Comparison of ENCODE assay signal across 8 mouse cellular contexts in genomic region chr9:59656635-59657617, GRCm38 (mm10). TPM values are rescaled to one million over a fixed set of nuclear protein-coding genes. Genes with fewer than 3 reads are reported as not detected.
DNase-seq lines count a peak whose midpoint lies in the region; ATAC-seq and TF ChIP-seq lines count a peak whose summit lies in the region.

No protein-coding gene starts in this region.

- WGBS in forebrain, embryonic 16.5 days: under 1% methylated on average over 65 of the region's 65 CpGs
- 1% methylated on average over 65 of the region's 65 CpGs for WGBS in lung, embryonic 15.5 days
- WGBS in thymus, adult 2 months: under 1% methylated on average over 64 of the region's 65 CpGs

- H3K27me3 ChIP-seq in forebrain, embryonic 16.5 days (replicated peaks; ENCODE audit: control insufficient read depth, insufficient read depth, low read length): no peaks in the 10 kb centered on the region
- H3K27me3 ChIP-seq in lung, embryonic 15.5 days: no peaks in the 10 kb centered on the region
- no peaks in the 10 kb centered on the region for H3K27me3 ChIP-seq in thymus, adult 2 months (ENCODE audit: control insufficient read depth, insufficient read depth, low read length)

- no peaks in the 10 kb centered on the region for H3K9me3 ChIP-seq in forebrain, embryonic 16.5 days (ENCODE audit: control insufficient read depth, low read length)
- no peaks in the 10 kb centered on the region for H3K9me3 ChIP-seq in lung, embryonic 15.5 days

- H3K36me3 ChIP-seq in forebrain, embryonic 16.5 days (ENCODE audit: control insufficient read depth, insufficient read depth): 0 out of 2 replicates have a peak, but pooled peaks cover 6% of the 10 kb centered on the region
- H3K36me3 ChIP-seq in lung, embryonic 15.5 days: peaks cover 15% of the 10 kb centered on the region
- no peaks in the 10 kb centered on the region for H3K36me3 ChIP-seq in thymus, adult 2 months (ENCODE audit: control insufficient read depth, insufficient read depth, low read length)

- intact Hi-C loops in heart, postnatal 36 days (cut with DNase I): loop anchor here (2.0 to 5.0 kb wide), 4 partner anchors 38 to 1074 kb away; partner anchors contain the start of genes Arih1, Myo9a, Nptn and Senp8

- peak overlapping the region; percentile 91 for H3K27ac ChIP-seq in brown adipose tissue, adult 24 weeks (replicated peaks; ENCODE audit: low read depth, low read length)
- peak overlapping the region; percentile 94 for H3K27ac ChIP-seq in forebrain, embryonic 16.5 days (ENCODE audit: low read length)
- H3K27ac ChIP-seq in layer of hippocampus, adult 2 months: peak overlapping the region; percentile 99
- H3K27ac ChIP-seq in lung, embryonic 15.5 days: peak overlapping the region; percentile 93
- H3K27ac ChIP-seq in thymus, adult 2 months (ENCODE audit: control insufficient read depth, insufficient read depth, low read length): peak overlapping the region; percentile 48

- H3K9ac ChIP-seq in forebrain, embryonic 16.5 days (replicated peaks; ENCODE audit: low read depth, low read length): peak overlapping the region; percentile 78
- peak overlapping the region; percentile 83 for H3K9ac ChIP-seq in lung, embryonic 15.5 days

- H3K4me1 ChIP-seq in brown adipose tissue, adult 24 weeks (ENCODE audit: control insufficient read depth, insufficient read depth, insufficient read length, low read length): peaks cover 15% of the 10 kb centered on the region
- peaks cover 44% of the 10 kb centered on the region for H3K4me1 ChIP-seq in forebrain, embryonic 16.5 days (replicated peaks; ENCODE audit: control insufficient read depth, insufficient read depth, low read length)
- H3K4me1 ChIP-seq in lung, embryonic 15.5 days: peaks cover 49% of the 10 kb centered on the region
- peaks cover 19% of the 10 kb centered on the region for H3K4me1 ChIP-seq in thymus, adult 2 months (replicated peaks; ENCODE audit: control insufficient read depth, insufficient read depth, low read length)

- TF ChIP-seq POLR2A in thymus, adult 2 months (IDR thresholded peaks at IDR 0.05; ENCODE audit: control insufficient read depth, extremely low read depth, insufficient read depth, low read length, poor library complexity): no peak

- ATAC-seq in forebrain, embryonic 16.5 days: peak; percentile 71
- peak; percentile 44 for ATAC-seq in lung, embryonic 15.5 days (ENCODE audit: borderline replicate concordance, extremely low read depth, low FRiP score, low TSS enrichment)
- ATAC-seq in neutrophil, adult 5-6 weeks (ENCODE audit: extremely low read depth, insufficient number of reproducible peaks, low FRiP score, poor library complexity, severe bottlenecking): peak; percentile 18; the same call in 1 of the 2 replicates

- DNase-seq in ES-CJ7 (ENCODE audit: low read depth, low spot score): peak; percentile 97
- DNase-seq in heart, postnatal 36 days: peak; percentile 71
- peak; percentile 86 to 89 for DNase-seq in layer of hippocampus, adult 2 months (ENCODE audit: low spot score in 2 of 2)
- DNase-seq in thymus, adult 2 months: peak; percentile 80

- H3K4me2 ChIP-seq in forebrain, embryonic 16.5 days (ENCODE audit: low read length): peak overlapping the region; percentile 84
- peak overlapping the region; percentile 60 for H3K4me2 ChIP-seq in lung, embryonic 15.5 days

- H3K4me3 ChIP-seq in brown adipose tissue, adult 24 weeks (ENCODE audit: insufficient read depth, low read depth, low read length): peak overlapping the region; percentile 95
- H3K4me3 ChIP-seq in forebrain, embryonic 16.5 days (replicated peaks; ENCODE audit: low read length): peak overlapping the region; percentile 72
- peak overlapping the region; percentile 99 for H3K4me3 ChIP-seq in layer of hippocampus, adult 2 months
- H3K4me3 ChIP-seq in lung, embryonic 15.5 days: peak overlapping the region; percentile 73
- peak overlapping the region; percentile 65 for H3K4me3 ChIP-seq in thymus, adult 2 months (ENCODE audit: control insufficient read depth, insufficient read depth, low read length)

- peak; percentile 70 for TF ChIP-seq CTCF in layer of hippocampus, adult 2 months (conservative IDR thresholded peaks at IDR 0.05)
- peak; percentile 42; the same call in 1 of the 2 replicates for TF ChIP-seq CTCF in thymus, adult 2 months (IDR thresholded peaks at IDR 0.05; ENCODE audit: borderline replicate concordance, control insufficient read depth, extremely low read depth, insufficient read depth, low read length, poor library complexity)

RNA-seq across cellular contexts. Expression of gene Pkm, which starts 0.8 kb away (rescaled TPM):
- polyA plus RNA-seq in brown adipose tissue, adult 24 weeks (2012; ENCODE audit: insufficient read depth, insufficient read length, missing spikeins): 1,903 and 1,933 TPM in 2 replicates
- polyA plus RNA-seq in forebrain, embryonic 16.5 days (2015; fragmentation: Nextera tagmentation; extraction: Ambion mirVana): 1,186 and 1,222 TPM in 2 replicates
- 1,000 to 10,000 TPM; 1,087 to 1,168 TPM for total RNA-seq in heart, postnatal 36 days (2021)
- total RNA-seq in layer of hippocampus, adult 2 months (2021): 1,000 to 10,000 TPM; 1,301 to 1,421 TPM
- 1,403 and 1,442 TPM in 2 replicates for polyA plus RNA-seq in lung, embryonic 15.5 days (2015; fragmentation: Nextera tagmentation; extraction: Ambion mirVana)
- total RNA-seq in neutrophil, adult 5-6 weeks (2017): 837 and 859 TPM in 2 replicates
- polyA plus RNA-seq in thymus, adult 2 months (2012; rRNA removed): 916 and 1,063 TPM in 2 replicates

RNA-seq across cellular contexts. Expression of gene Gramd2, which starts 23.0 kb away (rescaled TPM):
- 0.58 TPM in 1 of 2 replicates, not detected in the other for polyA plus RNA-seq in brown adipose tissue, adult 24 weeks (2012; ENCODE audit: insufficient read depth, insufficient read length, missing spikeins)
- 3.7 and 5.4 TPM in 2 replicates for polyA plus RNA-seq in forebrain, embryonic 16.5 days (2015; fragmentation: Nextera tagmentation; extraction: Ambion mirVana)
- not detected for total RNA-seq in heart, postnatal 36 days (2021)
- 1 to 10 TPM; 5.7 to 7.5 TPM for total RNA-seq in layer of hippocampus, adult 2 months (2021)
- polyA plus RNA-seq in lung, embryonic 15.5 days (2015; fragmentation: Nextera tagmentation; extraction: Ambion mirVana): 5.4 and 6.2 TPM in 2 replicates
- 0.25 and 0.35 TPM in 2 replicates for total RNA-seq in neutrophil, adult 5-6 weeks (2017)
- polyA plus RNA-seq in thymus, adult 2 months (2012; rRNA removed): 0.69 and 1.00 TPM in 2 replicates

RNA-seq across cellular contexts. Expression of gene Parp6, which starts 39.8 kb away (rescaled TPM):
- 32.8 and 40.1 TPM in 2 replicates for polyA plus RNA-seq in brown adipose tissue, adult 24 weeks (2012; ENCODE audit: insufficient read depth, insufficient read length, missing spikeins)
- polyA plus RNA-seq in forebrain, embryonic 16.5 days (2015; fragmentation: Nextera tagmentation; extraction: Ambion mirVana): 204 and 232 TPM in 2 replicates
- total RNA-seq in heart, postnatal 36 days (2021): 10 to 100 TPM; 16.8 to 21.9 TPM
- 100 to 1,000 TPM; 129 to 132 TPM for total RNA-seq in layer of hippocampus, adult 2 months (2021)
- polyA plus RNA-seq in lung, embryonic 15.5 days (2015; fragmentation: Nextera tagmentation; extraction: Ambion mirVana): 18.3 and 21.6 TPM in 2 replicates
- total RNA-seq in neutrophil, adult 5-6 weeks (2017): 60.6 and 61.4 TPM in 2 replicates
- polyA plus RNA-seq in thymus, adult 2 months (2012; rRNA removed): 45.3 and 62.9 TPM in 2 replicates

Comparison
In these comparisons a context has a peak if more than half of its experiments do, and no peak if none do; other contexts are left out.
1. Peak in every context shown above with its lines: DNase-seq, ATAC-seq, H3K4me3 ChIP-seq and H3K27ac ChIP-seq.
2. H3K27ac ChIP-seq: peak in every context shown above with its lines; median percentile 99 in layer of hippocampus, adult 2 months; 94 in forebrain, embryonic 16.5 days; 93 in lung, embryonic 15.5 days; 91 in brown adipose tissue, adult 24 weeks; 48 in thymus, adult 2 months.
3. ATAC-seq: peak in every context shown above with its lines; median percentile 71 in forebrain, embryonic 16.5 days; 44 in lung, embryonic 15.5 days; 18 in neutrophil, adult 5-6 weeks.